Mouse (Mus musculus): ENCODE results near the gene Snx30. TPM values are rescaled to one million over a fixed set of nuclear protein-coding genes. Genes with fewer than 3 reads are reported as not detected.
"Not testable (repeated sequence)": the region's sequence is repeated elsewhere in the genome, so short reads cannot be mapped to it uniquely, and the experiment has no call there.

Snx30 gene
- polyA plus RNA-seq, 1 experiment from 2014 or later: 9.5 TPM

GRCm38 (mm10) chr4:59780568-59780967 is 25.1 kb upstream of the Snx30 start:
- Histone ChIP-seq H3K27ac (replicated peaks) (no peak overlapping the region), H3K4me3 (no peak overlapping the region), H3K9me3 (replicated peaks) (no peaks in the 10 kb centered on the region), H3K4me1 (peaks cover 22% of the 10 kb centered on the region), H3K36me3 (peaks cover 49% of the 10 kb centered on the region), H3K27me3 (ENCODE audit: low read depth, poor library complexity, severe bottlenecking) (no peaks in the 10 kb centered on the region)
- WGBS: 51% methylated on average over 1 of the region's 1 CpGs
- DNase-seq (ENCODE audit: low spot score): no peak

- H3K9me3 ChIP-seq (replicated peaks): no peaks in the 10 kb centered on the region
- under 1% methylated on average over 47 of the region's 47 CpGs for WGBS
These were observed 22.6 kb upstream of the Snx30 start for GRCm38 (mm10) chr4:59782853-59783684.

GRCm38 (mm10) chr4:59783685-59784279 is 21.9 kb upstream of the Snx30 start:
- Histone ChIP-seq H3K9me3 (replicated peaks) (no peaks in the 10 kb centered on the region), H3K4me3 (peak overlapping the region; percentile 91), H3K36me3 (peaks cover 21% of the 10 kb centered on the region), H3K4me1 (peaks cover 15% of the 10 kb centered on the region), H3K27me3 (ENCODE audit: low read depth, poor library complexity, severe bottlenecking) (no peaks in the 10 kb centered on the region), H3K27ac (replicated peaks) (peak overlapping the region; percentile 93)
- peak; percentile 96 for DNase-seq (ENCODE audit: low spot score)
- 1% methylated on average over 36 of the region's 36 CpGs for WGBS

More at GRCm38 (mm10) chr4:59782853-59783684, 22.6 kb upstream of the Snx30 start:
- peak; percentile 39 for DNase-seq (ENCODE audit: low spot score)
- Histone ChIP-seq H3K27me3 (ENCODE audit: low read depth, poor library complexity, severe bottlenecking) (no peaks in the 10 kb centered on the region), H3K36me3 (peaks cover 28% of the 10 kb centered on the region), H3K4me1 (peaks cover 15% of the 10 kb centered on the region), H3K27ac (replicated peaks) (peak overlapping the region; percentile 93), H3K4me3 (peak overlapping the region; percentile 91)

- peaks cover 6% of the 10 kb centered on the region for H3K36me3 ChIP-seq
- H3K9me3 ChIP-seq (replicated peaks): no peaks in the 10 kb centered on the region
- DNase-seq (ENCODE audit: low spot score): no peak
- H3K4me3 ChIP-seq: no peak overlapping the region
- no peak overlapping the region for H3K27ac ChIP-seq (replicated peaks)
- H3K27me3 ChIP-seq (ENCODE audit: low read depth, poor library complexity, severe bottlenecking): no peaks in the 10 kb centered on the region
- H3K4me1 ChIP-seq: peaks cover 11% of the 10 kb centered on the region
- 28% methylated on average over 2 of the region's 2 CpGs for WGBS
These were observed 20.2 kb upstream of the Snx30 start for GRCm38 (mm10) chr4:59785412-59785811.

GRCm38 (mm10) chr4:59786661-59787060 is 19.0 kb upstream of the Snx30 start:
- Histone ChIP-seq H3K36me3 (0 out of 2 replicates have a peak, but pooled peaks cover 2% of the 10 kb centered on the region), H3K4me3 (no peak overlapping the region), H3K27ac (replicated peaks) (no peak overlapping the region), H3K4me1 (peaks cover 9% of the 10 kb centered on the region), H3K9me3 (replicated peaks) (no peaks in the 10 kb centered on the region), H3K27me3 (ENCODE audit: low read depth, poor library complexity, severe bottlenecking) (no peaks in the 10 kb centered on the region)
- WGBS: under 1% methylated on average over 7 of the region's 7 CpGs
- peak; percentile 72 for DNase-seq (ENCODE audit: low spot score)

- Histone ChIP-seq H3K4me1 (peaks cover 4% of the 10 kb centered on the region), H3K27me3 (ENCODE audit: low read depth, poor library complexity, severe bottlenecking) (no peaks in the 10 kb centered on the region), H3K9me3 (replicated peaks) (no peaks in the 10 kb centered on the region), H3K36me3 (no peaks in the 10 kb centered on the region), H3K27ac (replicated peaks) (no peak overlapping the region), H3K4me3 (no peak overlapping the region)
- 70% methylated on average over 6 of the region's 6 CpGs for WGBS
- DNase-seq (ENCODE audit: low spot score): no peak
These were observed 18.5 kb upstream of the Snx30 start for GRCm38 (mm10) chr4:59787126-59787525.

- Histone ChIP-seq H3K4me3 (no peak overlapping the region), H3K9me3 (replicated peaks) (no peaks in the 10 kb centered on the region), H3K27me3 (ENCODE audit: low read depth, poor library complexity, severe bottlenecking) (no peaks in the 10 kb centered on the region), H3K4me1 (no peaks in the 10 kb centered on the region), H3K27ac (replicated peaks) (no peak overlapping the region), H3K36me3 (no peaks in the 10 kb centered on the region)
- DNase-seq (ENCODE audit: low spot score): no peak
These were observed 16.6 kb upstream of the Snx30 start for GRCm38 (mm10) chr4:59789015-59789414.

- not testable (repeated sequence) for H3K27ac ChIP-seq (replicated peaks); H3K4me3 ChIP-seq; DNase-seq (ENCODE audit: low spot score); H3K27me3 ChIP-seq (ENCODE audit: low read depth, poor library complexity, severe bottlenecking); H3K4me1 ChIP-seq; H3K9me3 ChIP-seq (replicated peaks); H3K36me3 ChIP-seq
- WGBS: 92% methylated on average over 2 of the region's 2 CpGs
These were observed 12.0 kb upstream of the Snx30 start for GRCm38 (mm10) chr4:59793626-59794025.

GRCm38 (mm10) chr4:59794116-59794515 is 11.5 kb upstream of the Snx30 start:
- Histone ChIP-seq H3K4me1 (no peaks in the 10 kb centered on the region), H3K9me3 (replicated peaks) (no peaks in the 10 kb centered on the region), H3K36me3 (no peaks in the 10 kb centered on the region), H3K27ac (replicated peaks) (no peak overlapping the region), H3K4me3 (no peak overlapping the region), H3K27me3 (ENCODE audit: low read depth, poor library complexity, severe bottlenecking) (no peaks in the 10 kb centered on the region)
- 73% methylated on average over 2 of the region's 2 CpGs for WGBS
- DNase-seq (ENCODE audit: low spot score): no peak

GRCm38 (mm10) chr4:59795788-59796455 is 9.7 kb upstream of the Snx30 start:
- H3K27ac ChIP-seq (replicated peaks): no peak overlapping the region
- H3K9me3 ChIP-seq (replicated peaks): no peaks in the 10 kb centered on the region
- no peaks in the 10 kb centered on the region for H3K27me3 ChIP-seq (ENCODE audit: low read depth, poor library complexity, severe bottlenecking)
- H3K4me1 ChIP-seq: no peaks in the 10 kb centered on the region
- no peaks in the 10 kb centered on the region for H3K36me3 ChIP-seq
- DNase-seq (ENCODE audit: low spot score): no peak
- WGBS: 84% methylated on average over 2 of the region's 2 CpGs
- H3K4me3 ChIP-seq: no peak overlapping the region

- 82% methylated on average over 5 of the region's 5 CpGs for WGBS
- no peak for DNase-seq (ENCODE audit: low spot score)
These were observed 5.5 kb upstream of the Snx30 start for GRCm38 (mm10) chr4:59800181-59800580.

GRCm38 (mm10) chr4:59801489-59801888 is 4.2 kb upstream of the Snx30 start, which contains the start of gene Inip:
TSS of gene Inip (minus strand) at chr4:59801589.
- Histone ChIP-seq H3K4me1 (peaks cover 9% of the 10 kb centered on the region), H3K4me3 (no peak within 1 kb of the TSS), H3K27me3 (ENCODE audit: low read depth, poor library complexity, severe bottlenecking) (peaks cover 6% of the 10 kb centered on the region; the same call in 1 of the 2 replicates), H3K9me3 (replicated peaks) (no peaks in the 10 kb centered on the region), H3K27ac (replicated peaks) (no peak within 1 kb of the TSS), H3K36me3 (no peaks in the 10 kb centered on the region)
- no peak for DNase-seq (ENCODE audit: low spot score)

More at GRCm38 (mm10) chr4:59800181-59800580, 5.5 kb upstream of the Snx30 start:
- no peaks in the 10 kb centered on the region for H3K9me3 ChIP-seq (replicated peaks)
- peaks cover 5% of the 10 kb centered on the region for H3K4me1 ChIP-seq
- H3K36me3 ChIP-seq: no peaks in the 10 kb centered on the region
- H3K4me3 ChIP-seq: no peak overlapping the region
- peaks cover 6% of the 10 kb centered on the region; the same call in 1 of the 2 replicates for H3K27me3 ChIP-seq (ENCODE audit: low read depth, poor library complexity, severe bottlenecking)
- no peak overlapping the region for H3K27ac ChIP-seq (replicated peaks)

Data from midbrain, embryonic 10.5 days (tissue).